Mouse (Mus musculus) embryonic facial prominence, embryonic 15.5 days (tissue): ENCODE measurements around the gene Kcne3. TPM values are rescaled to one million over a fixed set of nuclear protein-coding genes. Genes with fewer than 3 reads are reported as not detected.

Experiments
- ATAC-seq: fragments of 200-750 bp; cut with Nextera tagmentation; 2 replicates; pipeline ENCODE4 v1.8.0; 2017; ENCODE audit warnings: low read depth, moderate TSS enrichment; ENCODE audit not compliant: insufficient number of reproducible peaks, low FRiP score, low TSS enrichment
- H3K27ac ChIP-seq: fragments of 300-500 bp; sonication (generic); replicated peaks from 2 replicates; pipeline ENCODE4 v1.5.1; 2015; ENCODE audit warnings: mild to moderate bottlenecking, inconsistent platforms
- H3K27me3 ChIP-seq: fragments of 300-500 bp; sonication (generic); 2 replicates; pipeline ENCODE4 v1.6.1; 2015; ENCODE audit warnings: inconsistent platforms
- H3K36me3 ChIP-seq: fragments of 300-500 bp; sonication (generic); 2 replicates; pipeline ENCODE4 v1.6.1; 2015; ENCODE audit warnings: mild to moderate bottlenecking, inconsistent platforms
- H3K4me1 ChIP-seq: fragments of 300-500 bp; sonication (generic); 2 replicates; pipeline ENCODE4 v1.6.1; 2015; ENCODE audit warnings: inconsistent platforms
- H3K4me2 ChIP-seq: fragments of 300-500 bp; sonication (generic); replicated peaks from 2 replicates; pipeline ENCODE4 v1.6.1; 2015; ENCODE audit warnings: mild to moderate bottlenecking, inconsistent platforms
- H3K4me3 ChIP-seq: fragments of 300-500 bp; sonication (generic); replicated peaks from 2 replicates; pipeline ENCODE4 v1.5.1; 2015; ENCODE audit warnings: mild to moderate bottlenecking, inconsistent platforms
- H3K9ac ChIP-seq: fragments of 300-500 bp; sonication (generic); 2 replicates; pipeline ENCODE4 v1.6.1; 2015; ENCODE audit warnings: inconsistent platforms
- H3K9me3 ChIP-seq: fragments of 300-500 bp; sonication (generic); replicated peaks from 2 replicates; pipeline ENCODE4 v1.6.1; 2016; ENCODE audit warnings: inconsistent platforms
- WGBS: fragments of 180-500 bp; shearing (Covaris S2); methylation state at CpG from one replicate; pipeline ENCODE4 v1.1.7; 2015; 5-methylcytosine and 5-hydroxymethylcytosine counted together
- polyA plus RNA-seq: library from polyadenylated mRNA; unstranded; fragments of >200 nt; fragmentation: Nextera tagmentation; extraction: Ambion mirVana; gene quantifications from 2 replicates; pipeline ENCODE4 v1.2.1, GENCODE M21; 2015

The Kcne3 gene
- polyA plus RNA-seq, 1 experiment from 2014 or later: 17.6 TPM

DNA sequence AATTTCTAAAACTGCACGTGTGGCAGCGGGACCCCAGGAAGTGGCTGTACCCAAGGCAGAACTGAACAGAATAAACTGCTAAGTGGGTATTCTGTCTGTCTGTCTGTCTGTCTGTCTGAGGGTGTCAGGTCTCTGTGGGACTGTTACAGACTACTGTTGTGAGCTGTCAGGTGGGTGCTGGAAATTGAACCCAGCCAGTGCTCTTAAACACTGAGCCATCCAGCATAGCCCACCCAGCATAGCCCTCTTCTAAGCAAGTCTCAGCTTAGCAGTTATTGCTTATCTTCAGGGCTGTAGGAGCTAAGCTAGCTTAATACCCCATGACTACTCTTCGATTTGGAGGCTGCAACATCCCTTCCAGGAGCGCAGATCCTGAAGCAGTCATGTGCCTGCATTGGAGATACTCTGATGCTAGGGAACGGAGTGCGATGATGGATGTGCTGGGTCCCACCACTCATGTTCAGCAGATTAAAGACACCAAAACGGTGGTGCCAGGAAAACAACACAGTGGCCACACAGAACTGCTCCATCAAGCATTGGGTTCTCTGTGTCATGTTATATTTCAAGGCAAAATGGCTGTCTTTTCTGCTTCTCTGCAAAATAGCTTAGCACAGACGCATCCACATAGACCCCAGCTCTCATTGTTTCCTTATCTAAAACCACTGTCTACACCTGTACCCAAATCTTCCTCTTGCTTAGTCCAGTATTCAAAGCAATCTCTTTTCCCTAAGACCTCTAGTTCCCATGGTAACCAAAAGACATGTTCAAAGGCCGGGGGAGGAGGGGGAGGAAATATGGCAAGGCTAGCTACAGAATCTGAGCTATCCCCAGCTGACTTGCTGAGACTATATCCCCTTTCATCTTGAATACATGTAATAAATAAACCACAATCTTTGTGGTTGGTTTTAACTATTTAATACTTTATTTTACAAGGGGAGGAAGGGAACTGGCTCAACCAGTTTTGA is 40.6 kb downstream of the Kcne3 start:
- Histone ChIP-seq H3K9me3 (no peaks in the 10 kb centered on the region), H3K36me3 (no peaks in the 10 kb centered on the region), H3K4me1 (no peaks in the 10 kb centered on the region), H3K27ac (no peak overlapping the region), H3K4me2 (no peak overlapping the region), H3K27me3 (no peaks in the 10 kb centered on the region), H3K4me3 (no peak overlapping the region), H3K9ac (no peak overlapping the region)
- 74% methylated on average over 9 of the region's 9 CpGs for WGBS
- ATAC-seq: no peak

DNA sequence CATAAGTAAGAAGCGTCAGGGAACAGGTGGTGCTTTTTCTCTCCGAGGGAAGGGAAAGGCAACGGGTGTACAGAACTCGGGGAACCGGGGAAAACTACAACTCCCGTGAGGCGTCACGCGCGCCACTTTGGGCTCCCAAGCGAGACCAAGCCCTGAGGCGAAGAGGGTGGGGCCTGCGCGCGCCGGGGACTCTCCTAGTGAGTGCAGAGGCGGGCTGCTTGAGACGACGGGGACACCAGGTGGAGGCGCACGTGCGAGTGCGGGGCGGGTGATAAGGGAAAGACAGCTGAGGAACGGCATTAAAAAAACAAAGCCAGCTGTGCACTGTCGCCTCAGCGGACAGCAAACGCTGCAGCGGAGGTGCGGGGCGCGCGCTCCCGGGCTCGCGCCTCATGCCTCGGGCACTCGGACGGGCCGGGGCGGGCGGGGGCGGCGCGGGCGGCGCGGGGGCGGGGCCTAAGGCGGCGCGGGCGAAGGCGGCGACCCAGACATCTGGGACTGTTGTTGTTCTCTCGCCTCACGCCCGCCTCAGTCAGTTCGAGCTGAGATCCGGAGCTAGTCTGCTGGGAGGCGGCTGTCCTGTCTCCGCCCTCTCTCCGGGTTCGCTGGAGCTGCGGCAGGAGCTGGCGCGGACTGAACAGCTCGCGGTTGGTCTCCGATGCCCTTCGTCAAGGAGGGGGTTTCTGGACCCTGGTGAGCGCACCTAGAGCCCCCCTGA is 51.0 kb downstream of the Kcne3 start, which contains the start of gene Pgm2l1:
Pgm2l1 (plus strand) TSS at position 237 of the 718 bp plus-strand sequence.
- no peaks in the 10 kb centered on the region for H3K9me3 ChIP-seq
- H3K9ac ChIP-seq: peak within 1 kb of the TSS; percentile 49
- no peaks in the 10 kb centered on the region for H3K27me3 ChIP-seq
- peaks cover 10% of the 10 kb centered on the region for H3K4me1 ChIP-seq
- under 1% methylated on average over 65 of the region's 72 CpGs for whole genome bisulfite sequencing
- H3K4me3 ChIP-seq: peak within 1 kb of the TSS; percentile 63
- no peaks in the 10 kb centered on the region for H3K36me3 ChIP-seq
- peak within 1 kb of the TSS; percentile 95 for H3K4me2 ChIP-seq
- H3K27ac ChIP-seq: peak within 1 kb of the TSS; percentile 83
- peak; percentile 97 for ATAC-seq

DNA sequence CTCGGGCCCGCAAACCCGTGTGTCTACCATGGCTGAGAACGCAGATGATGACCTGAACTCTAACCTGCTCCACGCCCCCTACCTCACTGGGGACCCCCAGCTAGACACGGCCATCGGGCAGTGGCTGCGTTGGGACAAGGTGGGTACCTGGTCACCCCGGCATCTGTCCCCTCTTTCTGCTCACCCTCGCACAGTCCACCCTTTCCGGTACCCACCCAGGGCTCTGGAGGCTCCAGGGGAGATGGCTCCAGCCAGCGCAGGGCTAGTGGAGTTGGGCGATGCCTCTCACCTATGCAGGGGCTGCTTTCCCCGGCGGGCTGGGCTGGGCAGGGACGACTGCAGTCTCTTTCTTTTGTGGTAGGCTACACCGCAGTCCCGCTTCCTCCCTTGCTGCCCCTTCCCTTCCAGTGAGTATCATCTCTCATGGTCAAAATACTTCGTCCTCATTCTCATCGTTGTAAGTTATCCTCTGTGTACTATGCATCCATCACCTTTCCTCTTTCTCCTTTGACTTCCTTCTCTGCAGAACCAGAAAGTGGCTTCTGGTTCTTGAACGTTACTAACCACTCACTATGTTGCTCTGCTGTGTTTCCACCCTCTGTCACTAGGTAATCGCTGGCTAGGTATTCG is 51.7 kb downstream of the Kcne3 start:
- H3K4me3 ChIP-seq: peak overlapping the region; percentile 63
- WGBS: under 1% methylated on average over 23 of the region's 23 CpGs
- no peaks in the 10 kb centered on the region for H3K9me3 ChIP-seq
- H3K4me2 ChIP-seq: peak overlapping the region; percentile 95
- peak overlapping the region; percentile 49 for H3K9ac ChIP-seq
- no peaks in the 10 kb centered on the region for H3K36me3 ChIP-seq
- H3K27ac ChIP-seq: peak overlapping the region; percentile 83
- ATAC-seq: peak; percentile 42
- peaks cover 10% of the 10 kb centered on the region for H3K4me1 ChIP-seq
- no peaks in the 10 kb centered on the region for H3K27me3 ChIP-seq

DNA sequence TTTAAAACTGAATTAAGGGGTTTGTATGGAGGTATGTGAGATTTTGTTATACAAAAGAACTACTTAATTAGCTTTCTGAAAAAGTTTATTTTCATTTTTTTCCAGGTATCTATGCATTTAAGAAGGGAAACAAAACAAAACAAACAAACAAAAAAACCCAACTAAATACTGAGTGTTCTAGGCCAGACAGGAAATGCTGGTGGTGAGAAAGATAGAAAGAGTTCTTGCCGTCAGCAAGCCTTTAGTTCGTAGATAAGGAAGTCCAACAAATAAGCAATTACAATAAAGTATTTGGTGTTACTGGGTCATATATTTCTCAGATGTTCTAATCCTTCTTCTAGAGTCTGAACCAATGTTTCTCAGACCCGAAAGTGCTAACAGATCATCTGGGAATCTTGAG is 52.7 kb downstream of the Kcne3 start:
- no peak overlapping the region for H3K27ac ChIP-seq
- no peak overlapping the region for H3K4me3 ChIP-seq
- no peaks in the 10 kb centered on the region for H3K9me3 ChIP-seq
- peaks cover 10% of the 10 kb centered on the region for H3K4me1 ChIP-seq
- no peaks in the 10 kb centered on the region for H3K27me3 ChIP-seq
- H3K9ac ChIP-seq: no peak overlapping the region
- WGBS: 67% methylated on average over 3 of the region's 3 CpGs
- H3K36me3 ChIP-seq: no peaks in the 10 kb centered on the region
- H3K4me2 ChIP-seq: no peak overlapping the region
- ATAC-seq: no peak

DNA sequence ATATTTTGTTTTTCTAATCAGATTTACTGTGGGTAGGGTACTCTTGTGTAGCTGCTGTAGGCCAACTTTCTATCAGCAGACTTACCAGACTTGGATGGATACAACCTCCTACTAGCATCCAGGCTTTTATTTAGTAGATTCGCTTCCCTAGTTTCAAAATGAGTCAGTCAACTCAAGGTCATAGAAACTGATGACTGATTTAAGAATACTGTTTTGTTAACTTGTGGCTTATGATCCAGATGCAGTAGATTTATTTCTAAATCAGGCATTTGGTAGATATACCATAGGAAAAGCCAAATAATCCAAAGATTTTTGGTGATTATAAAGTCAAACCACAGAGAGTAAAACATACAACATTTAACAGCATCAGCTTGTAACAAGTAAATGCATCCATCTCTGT is 54.3 kb downstream of the Kcne3 start:
- ATAC-seq: no peak
- Histone ChIP-seq H3K9me3 (no peaks in the 10 kb centered on the region), H3K4me2 (no peak overlapping the region), H3K36me3 (no peaks in the 10 kb centered on the region), H3K27me3 (no peaks in the 10 kb centered on the region), H3K9ac (no peak overlapping the region), H3K4me3 (no peak overlapping the region), H3K4me1 (peaks cover 10% of the 10 kb centered on the region), H3K27ac (no peak overlapping the region)
- WGBS: 94% methylated on average over 1 of the region's 1 CpGs

DNA sequence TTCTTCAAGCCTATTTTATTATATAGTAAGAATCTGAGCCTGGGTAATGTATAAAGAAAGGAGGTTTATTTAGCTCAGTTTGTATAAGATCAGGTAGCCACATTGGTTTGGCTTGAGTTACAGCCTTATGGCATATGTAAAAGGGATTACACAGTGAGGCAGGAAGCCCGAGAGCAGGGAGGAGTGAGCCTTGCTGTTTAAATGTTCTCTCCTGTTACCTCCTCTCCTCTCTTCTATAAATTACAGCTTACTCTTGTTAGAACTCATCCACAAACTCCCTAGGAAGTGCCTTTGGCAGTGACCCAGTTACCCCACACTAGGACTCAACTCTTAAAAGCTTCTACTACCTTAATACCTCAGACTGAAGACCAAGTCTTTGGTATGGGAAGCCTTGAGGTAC is 55.4 kb downstream of the Kcne3 start:
- Histone ChIP-seq H3K4me3 (no peak overlapping the region), H3K9me3 (no peaks in the 10 kb centered on the region), H3K27me3 (no peaks in the 10 kb centered on the region), H3K4me1 (peaks cover 9% of the 10 kb centered on the region), H3K4me2 (no peak overlapping the region), H3K36me3 (no peaks in the 10 kb centered on the region), H3K9ac (no peak overlapping the region), H3K27ac (no peak overlapping the region)
- no peak for ATAC-seq
- WGBS: 12% methylated on average over 1 of the region's 1 CpGs

DNA sequence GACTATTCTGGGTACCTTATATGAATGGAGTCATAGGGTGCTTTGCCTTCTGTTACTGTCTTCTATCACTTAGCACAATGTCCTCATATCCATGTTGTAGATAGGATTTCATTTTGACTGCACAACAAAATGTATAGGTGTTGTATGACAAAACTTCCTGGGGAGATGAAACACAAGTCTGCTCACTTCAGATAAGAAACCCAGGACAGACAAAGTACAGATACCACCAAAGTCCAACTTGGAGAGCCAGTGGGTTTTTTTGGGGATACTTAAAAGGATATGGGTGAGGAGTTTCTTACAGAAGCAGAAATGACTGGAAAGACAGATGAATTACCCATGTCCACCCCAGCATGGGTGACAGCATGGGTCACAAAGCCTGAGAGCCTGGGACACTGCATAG is 57.4 kb downstream of the Kcne3 start:
- no peaks in the 10 kb centered on the region for H3K36me3 ChIP-seq
- no peaks in the 10 kb centered on the region for H3K27me3 ChIP-seq
- H3K4me2 ChIP-seq: no peak overlapping the region
- H3K4me3 ChIP-seq: no peak overlapping the region
- ATAC-seq: no peak
- no peaks in the 10 kb centered on the region for H3K9me3 ChIP-seq
- no peak overlapping the region for H3K27ac ChIP-seq
- H3K4me1 ChIP-seq: no peaks in the 10 kb centered on the region; the same call in 1 of the 2 replicates
- H3K9ac ChIP-seq: no peak overlapping the region

Other genes starting within 250 kb of the Kcne3 start
- 5.4 and 5.6 TPM in 2 replicates for gene Rnf169, start 196.1 kb upstream of the Kcne3 start, polyA plus RNA-seq
- 1.8 and 1.9 TPM in 2 replicates for gene Chrdl2, start 170.3 kb upstream of the Kcne3 start, polyA plus RNA-seq
- 49.9 and 50.6 TPM in 2 replicates for gene Pold3, start 54.9 kb upstream of the Kcne3 start, polyA plus RNA-seq
- 19.3 and 23.6 TPM in 2 replicates for gene Lipt2, start 17.2 kb upstream of the Kcne3 start, polyA plus RNA-seq
- gene Pgm2l1, start 50.9 kb downstream of the Kcne3 start, polyA plus RNA-seq: 2.8 and 3.4 TPM in 2 replicates
- 17.1 and 28.4 TPM in 2 replicates for gene P4ha3, start 109.0 kb downstream of the Kcne3 start, polyA plus RNA-seq
- 22.2 and 23.1 TPM in 2 replicates for gene C2cd3, start 195.7 kb downstream of the Kcne3 start, polyA plus RNA-seq
- 53.5 and 59.7 TPM in 2 replicates for gene Ppme1, start 195.8 kb downstream of the Kcne3 start, polyA plus RNA-seq